Mouse (Mus musculus): Measurements from ENCODE around the gene Esm1. TPM values are rescaled to one million over a fixed set of nuclear protein-coding genes. Genes with fewer than 3 reads are reported as not detected.

The Esm1 gene
- total RNA-seq, 1 experiment = not detected

DNA sequence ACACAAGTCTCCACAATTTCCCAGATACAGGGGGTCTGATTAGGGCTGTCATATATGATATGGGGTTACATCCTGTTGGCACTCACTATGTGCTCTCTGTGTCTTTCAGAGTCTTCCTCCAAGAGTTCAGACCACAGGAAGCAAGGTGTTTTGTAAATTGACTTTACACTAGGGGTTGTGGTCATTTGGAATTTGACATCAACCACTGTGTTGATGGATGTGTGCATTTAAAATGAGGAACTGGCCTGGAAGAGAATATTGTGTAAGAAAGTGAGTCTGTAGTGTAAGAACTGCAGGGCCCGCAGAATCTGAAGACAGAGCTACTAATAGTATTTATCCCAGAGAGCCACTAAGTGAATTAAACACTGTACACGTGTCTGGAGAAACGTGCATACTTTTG is 57.7 kb downstream of the Esm1 start:
- TF ChIP-seq CHD2 (IDR thresholded peaks at IDR 0.05; ENCODE audit: low read depth, low read length) (no peak), ZNF384 (IDR thresholded peaks at IDR 0.05; ENCODE audit: low read depth, low read length) (no peak)
- DNase-seq (ENCODE audit: low read depth, low spot score) = no peak
- in situ Hi-C loops (cut with MboI; ENCODE audit: low sequenced_read_pairs in 2 of 2, unreplicated experiment in 2 of 2) = loop anchor here in 1 of 2 experiments (25.0 kb wide), 1 partner anchor 205 kb away; no protein-coding TSS in a partner anchor

More for the DNA sequence above, 57.7 kb downstream of the Esm1 start:
- Histone ChIP-seq H3K9ac (ENCODE audit: insufficient read depth, low read depth, low read length, poor library complexity, severe bottlenecking) (no peak overlapping the region), H3K4me3 (ENCODE audit: insufficient read depth in 1 of 2, low read depth in 1 of 2, low read length in 2 of 2, poor library complexity in 1 of 2, severe bottlenecking in 1 of 2) (no peak overlapping the region), H3K36me3 (ENCODE audit: control insufficient read depth, insufficient read depth, low read length, poor library complexity, severe bottlenecking) (no peaks in the 10 kb centered on the region), H3K27ac (ENCODE audit: insufficient read depth, low read depth, low read length, poor library complexity, severe bottlenecking) (no peak overlapping the region), H3K4me1 (ENCODE audit: control insufficient read depth in 2 of 2, insufficient read depth in 2 of 2, low read length in 2 of 2, poor library complexity in 1 of 2) (peaks cover 2% of the 10 kb centered on the region in 2 experiments; a peak in 1 of 4 replicates), H3K9me3 (ENCODE audit: control insufficient read depth, insufficient read depth, low read depth, low read length) (peaks cover 5% of the 10 kb centered on the region; the same call in 1 of the 2 replicates)

Other genes with a start within 250 kb of the Esm1 start
- 10.8 and 13.1 TPM in 2 replicates for gene Ccno, start 221.9 kb upstream of the Esm1 start, total RNA-seq (2012; rRNA removed)
- gene Mcidas, start 215.8 kb upstream of the Esm1 start, total RNA-seq (2012; rRNA removed) = not detected in 2 replicates
- gene Cdc20b, start 174.5 kb upstream of the Esm1 start, total RNA-seq (2012; rRNA removed) = 0.16 and 0.49 TPM in 2 replicates
- 17.0 and 35.5 TPM in 2 replicates for gene Gpx8, start 163.2 kb upstream of the Esm1 start, total RNA-seq (2012; rRNA removed)
- not detected in 2 replicates for gene Gzma, start 108.7 kb upstream of the Esm1 start, total RNA-seq (2012; rRNA removed)
- not detected in 2 replicates for gene Gzmk, start 16.2 kb downstream of the Esm1 start, total RNA-seq (2012; rRNA removed)
- gene BC067074, start 83.5 kb downstream of the Esm1 start, total RNA-seq (2012; rRNA removed) = 4.1 and 6.6 TPM in 2 replicates